Mouse (Mus musculus) bone marrow, adult 2 months (tissue): ENCODE measurements at regions not wholly inside any gene's neighbourhood (a gene's known extent, or its start where the extent isn't known, plus 50 kb on each side); places are given as distances from the start of the nearest gene placed in this dataset.

Experiments used
- H3K27ac ChIP-seq: fragments of 200-500 bp; 2 replicates; pipeline ENCODE4 v1.5.1; 2012; ENCODE audit warnings: low read depth, mild to moderate bottlenecking, control low read depth, inconsistent platforms, low read length; ENCODE audit not compliant: control insufficient read depth, poor library complexity, insufficient read depth
- H3K4me1 ChIP-seq: fragments of 200-500 bp; 2 replicates; pipeline ENCODE4 v1.6.1; 2011; ENCODE audit warnings: low read length; ENCODE audit not compliant: control insufficient read depth, insufficient read depth
- H3K4me3 ChIP-seq: fragments of 200-500 bp; replicated peaks from 2 replicates; pipeline ENCODE3; 2011; ENCODE audit warnings: mild to moderate bottlenecking, low read depth, low read length, control low read depth; ENCODE audit not compliant: control insufficient read depth
- CTCF ChIP-seq: fragments of 200-500 bp; IDR thresholded peaks from 2 replicates; pipeline ENCODE4 v1.5.1; 2011; ENCODE audit warnings: low read length, control low read depth; ENCODE audit not compliant: control insufficient read depth, insufficient read depth
- POLR2A ChIP-seq: fragments of 200-500 bp; IDR thresholded peaks from 2 replicates; pipeline ENCODE4 v1.6.1; 2011; ENCODE audit warnings: low read depth, mild to moderate bottlenecking, control low read depth, low read length, borderline replicate concordance; ENCODE audit not compliant: control insufficient read depth
- WGBS: fragments of 180-500 bp; shearing (Covaris S2); methylation state at CpG from one replicate; pipeline ENCODE4 v1.1.7; 2018; 5-methylcytosine and 5-hydroxymethylcytosine counted together

GRCm38 (mm10) chr13:19911860-19912584 is 88.0 kb upstream of the Gpr141 start:
- 77% methylated on average over 5 of the region's 5 CpGs for WGBS

GRCm38 (mm10) chr13:19902786-19903185 is 78.7 kb upstream of the Gpr141 start:
- Histone ChIP-seq H3K4me1 (no peaks in the 10 kb centered on the region), H3K4me3 (no peak overlapping the region), H3K27ac (no peak overlapping the region)
- TF ChIP-seq POLR2A (no peak), CTCF (no peak)
- WGBS: 77% methylated on average over 4 of the region's 4 CpGs

More at GRCm38 (mm10) chr13:19911860-19912584, 88.0 kb upstream of the Gpr141 start:
- TF ChIP-seq POLR2A (no peak), CTCF (no peak)
- Histone ChIP-seq H3K4me3 (no peak overlapping the region), H3K4me1 (no peaks in the 10 kb centered on the region), H3K27ac (no peak overlapping the region)

- H3K4me1 ChIP-seq: no peaks in the 10 kb centered on the region
- WGBS: 69% methylated on average over 1 of the region's 1 CpGs
- no peak overlapping the region for H3K4me3 ChIP-seq
- H3K27ac ChIP-seq: no peak overlapping the region
- TF ChIP-seq POLR2A (no peak), CTCF (no peak)
Measured at GRCm38 (mm10) chr13:19897191-19897590, 73.1 kb upstream of the Gpr141 start.

GRCm38 (mm10) chr13:19888983-19889773 is 65.1 kb upstream of the Gpr141 start:
- no peak overlapping the region for H3K4me3 ChIP-seq
- 83% methylated on average over 11 of the region's 11 CpGs for WGBS
- H3K4me1 ChIP-seq: no peaks in the 10 kb centered on the region
- TF ChIP-seq CTCF: no peak
- no peak for TF ChIP-seq POLR2A
- H3K27ac ChIP-seq: no peak overlapping the region

- 71% methylated on average over 7 of the region's 7 CpGs for WGBS
- Histone ChIP-seq H3K4me3 (no peak overlapping the region), H3K4me1 (no peaks in the 10 kb centered on the region; the same call in 1 of the 2 replicates), H3K27ac (no peak overlapping the region)
- TF ChIP-seq POLR2A (no peak), CTCF (no peak)
Measured at GRCm38 (mm10) chr13:19883896-19884658, 60.0 kb upstream of the Gpr141 start.

- no peak for TF ChIP-seq POLR2A
- TF ChIP-seq CTCF: no peak
- no peak overlapping the region for H3K4me3 ChIP-seq
Measured at GRCm38 (mm10) chr13:19882889-19883288, 58.8 kb upstream of the Gpr141 start.

GRCm38 (mm10) chr13:19881772-19882171 is 57.7 kb upstream of the Gpr141 start:
- Histone ChIP-seq H3K4me3 (no peak overlapping the region), H3K4me1 (no peaks in the 10 kb centered on the region; the same call in 1 of the 2 replicates), H3K27ac (no peak overlapping the region)
- TF ChIP-seq POLR2A: no peak
- TF ChIP-seq CTCF: no peak
- 7% methylated on average over 5 of the region's 5 CpGs for WGBS

More at GRCm38 (mm10) chr13:19882889-19883288, 58.8 kb upstream of the Gpr141 start:
- Histone ChIP-seq H3K4me1 (no peaks in the 10 kb centered on the region; the same call in 1 of the 2 replicates), H3K27ac (no peak overlapping the region)
- WGBS: 21% methylated on average over 4 of the region's 4 CpGs

GRCm38 (mm10) chr13:19874621-19875249 is 50.7 kb upstream of the Gpr141 start:
- TF ChIP-seq POLR2A: no peak
- TF ChIP-seq CTCF: no peak
- peaks cover 1% of the 10 kb centered on the region; the same call in 1 of the 2 replicates for H3K4me1 ChIP-seq
- H3K27ac ChIP-seq: no peak overlapping the region
- WGBS: 37% methylated on average over 7 of the region's 7 CpGs
- H3K4me3 ChIP-seq: no peak overlapping the region
